Comparison of ENCODE assay signal across 17 mouse cellular contexts in genomic region chr14:7808501-7808981, GRCm38 (mm10). TPM values are rescaled to one million over a fixed set of nuclear protein-coding genes. Genes with fewer than 3 reads are reported as not detected.
A peak's percentile ranks its signal among the peaks of the same experiment; 100 is the strongest.
DNase-seq lines count a peak whose midpoint lies in the region; ATAC-seq and TF ChIP-seq lines count a peak whose summit lies in the region.
"Had no signal": no experiment of that assay in that cellular context is flagged by ENCODE, and none has a peak within 500 bp of the region (broad histone marks: within the 10 kb centered on the region; RNA-seq: fewer than 3 reads in every experiment).

No protein-coding gene starts in this region.

- no peak for TF ChIP-seq CTCF in cerebellum, adult 2 months (IDR thresholded peaks at IDR 0.05; ENCODE audit: borderline replicate concordance, insufficient read depth, low read depth, low read length)

- H3K27ac ChIP-seq in forebrain, embryonic 15.5 days (replicated peaks), result no peak overlapping the region
- no peak overlapping the region for H3K27ac ChIP-seq in forebrain, embryonic 16.5 days (ENCODE audit: low read length)
- peak overlapping the region; percentile 50 for H3K27ac ChIP-seq in brown adipose tissue, adult 24 weeks (replicated peaks; ENCODE audit: low read depth, low read length)
- no peak overlapping the region for H3K27ac ChIP-seq in cerebellum, adult 2 months (ENCODE audit: insufficient read depth, low read length)
- H3K27ac ChIP-seq: embryonic facial prominence, embryonic 13.5 days; macrophage had no signal

- H3K4me3 ChIP-seq in forebrain, embryonic 15.5 days, result no peak overlapping the region
- no peak overlapping the region for H3K4me3 ChIP-seq in forebrain, embryonic 16.5 days (replicated peaks; ENCODE audit: low read length)
- H3K4me3 ChIP-seq in brown adipose tissue, adult 24 weeks (ENCODE audit: insufficient read depth, low read depth, low read length), result no peak overlapping the region
- no peak overlapping the region for H3K4me3 ChIP-seq in cerebellum, adult 2 months (replicated peaks; ENCODE audit: insufficient read depth, low read depth, low read length)
- H3K4me3 ChIP-seq: embryonic facial prominence, embryonic 13.5 days had no signal

- no peaks in the 10 kb centered on the region for H3K36me3 ChIP-seq in forebrain, embryonic 15.5 days
- no peaks in the 10 kb centered on the region for H3K36me3 ChIP-seq in forebrain, embryonic 16.5 days (ENCODE audit: control insufficient read depth, insufficient read depth)
- H3K36me3 ChIP-seq: embryonic facial prominence, embryonic 13.5 days had no signal

- no peaks in the 10 kb centered on the region for H3K4me1 ChIP-seq in forebrain, embryonic 15.5 days
- no peaks in the 10 kb centered on the region for H3K4me1 ChIP-seq in forebrain, embryonic 16.5 days (replicated peaks; ENCODE audit: control insufficient read depth, insufficient read depth, low read length)
- peaks cover 16% of the 10 kb centered on the region for H3K4me1 ChIP-seq in brown adipose tissue, adult 24 weeks (ENCODE audit: control insufficient read depth, insufficient read depth, insufficient read length, low read length)
- H3K4me1 ChIP-seq in cerebellum, adult 2 months (ENCODE audit: control insufficient read depth, insufficient read depth, low read length), result peaks cover 12% of the 10 kb centered on the region

- no peak overlapping the region for H3K9ac ChIP-seq in forebrain, embryonic 15.5 days (replicated peaks)
- no peak overlapping the region for H3K9ac ChIP-seq in forebrain, embryonic 16.5 days (replicated peaks; ENCODE audit: low read depth, low read length)
- H3K9ac ChIP-seq: embryonic facial prominence, embryonic 13.5 days had no signal

- ATAC-seq in forebrain, embryonic 15.5 days (replicated peaks), result peak; percentile 23; the same call in 1 of the 2 replicates
- ATAC-seq in forebrain, embryonic 16.5 days, result no peak

- TF ChIP-seq POLR2A in cerebellum, adult 2 months (IDR thresholded peaks at IDR 0.05; ENCODE audit: borderline replicate concordance, insufficient read depth, low read length), result no peak

- peak; percentile 16 to 31 for DNase-seq in lung, adult 18-20 months
- no peak for DNase-seq in lung, postnatal 14 days
- DNase-seq in urinary bladder, postnatal 14 days (ENCODE audit: low spot score), result peak; percentile 74
- no peak for DNase-seq in adrenal gland, postnatal 10 days
- no peak for DNase-seq in cerebellum, adult 2 months
- DNase-seq: B cell, adult 2 months; cerebellum, adult 9-11 months; kidney, adult 9 months; liver; thymus, postnatal 36 days had no signal

- no peaks in the 10 kb centered on the region for H3K9me3 ChIP-seq in forebrain, embryonic 15.5 days
- H3K9me3 ChIP-seq in forebrain, embryonic 16.5 days (ENCODE audit: control insufficient read depth, low read length), result no peaks in the 10 kb centered on the region
- H3K9me3 ChIP-seq: embryonic facial prominence, embryonic 13.5 days had no signal

- H3K4me2 ChIP-seq in forebrain, embryonic 15.5 days (replicated peaks), result no peak overlapping the region
- H3K4me2 ChIP-seq in forebrain, embryonic 16.5 days (ENCODE audit: low read length), result no peak overlapping the region
- H3K4me2 ChIP-seq: embryonic facial prominence, embryonic 13.5 days had no signal

- no peaks in the 10 kb centered on the region for H3K27me3 ChIP-seq in forebrain, embryonic 15.5 days
- H3K27me3 ChIP-seq in forebrain, embryonic 16.5 days (replicated peaks; ENCODE audit: control insufficient read depth, insufficient read depth, low read length), result no peaks in the 10 kb centered on the region
- H3K27me3 ChIP-seq in cerebellum, adult 2 months (ENCODE audit: control insufficient read depth, insufficient read depth, low read length), result no peaks in the 10 kb centered on the region
- H3K27me3 ChIP-seq: embryonic facial prominence, embryonic 13.5 days had no signal

- 73% methylated on average over 11 of the region's 11 CpGs for WGBS in forebrain, embryonic 15.5 days
- WGBS in forebrain, embryonic 16.5 days, result 72% methylated on average over 11 of the region's 11 CpGs
- WGBS in cerebellum, adult 2 months, result 79% methylated on average over 11 of the region's 11 CpGs

RNA-seq across cellular contexts. Expression of gene Flnb, which starts 9.2 kb away (rescaled TPM):
- polyA plus RNA-seq in forebrain, embryonic 15.5 days (2015; fragmentation: Nextera tagmentation; extraction: Ambion mirVana), result 8.6 and 9.6 TPM in 2 replicates
- 10.5 and 16.2 TPM in 2 replicates for polyA plus RNA-seq in forebrain, embryonic 16.5 days (2015; fragmentation: Nextera tagmentation; extraction: Ambion mirVana)
- polyA plus RNA-seq in brown adipose tissue, adult 24 weeks (2012; ENCODE audit: insufficient read depth, insufficient read length, missing spikeins), result 7.8 and 14.1 TPM in 2 replicates
- 10 to 100 TPM; 43.6 to 52.7 TPM for total RNA-seq in adrenal gland, postnatal 10 days (2021)
- polyA plus RNA-seq in cerebellum, adult 2 months (2012; rRNA removed), result 32.7 and 33.0 TPM in 2 replicates

RNA-seq across cellular contexts. Expression of gene Gm26661, which starts 17.2 kb away (rescaled TPM):
- not detected in 2 replicates for polyA plus RNA-seq in forebrain, embryonic 15.5 days (2015; fragmentation: Nextera tagmentation; extraction: Ambion mirVana)
- not detected in 2 replicates for polyA plus RNA-seq in forebrain, embryonic 16.5 days (2015; fragmentation: Nextera tagmentation; extraction: Ambion mirVana)
- polyA plus RNA-seq in brown adipose tissue, adult 24 weeks (2012; ENCODE audit: insufficient read depth, insufficient read length, missing spikeins), result not detected in 2 replicates
- not detected for total RNA-seq in adrenal gland, postnatal 10 days (2021)
- polyA plus RNA-seq in cerebellum, adult 2 months (2012; rRNA removed), result not detected in 2 replicates
- total RNA-seq: hematopoietic stem cell, adult 5-6 weeks; layer of hippocampus, postnatal 25 days had no signal
- polyA plus RNA-seq: embryonic facial prominence, embryonic 13.5 days; macrophage had no signal

Comparison
In these comparisons a context has a peak if more than half of its experiments do, and no peak if none do; other contexts are left out.
1. DNase-seq: peak in lung, adult 18-20 months (2 of 2) and urinary bladder, postnatal 14 days (single experiment); none in lung, postnatal 14 days (single experiment), adrenal gland, postnatal 10 days (single experiment) and cerebellum, adult 2 months (0 of 2).